Mouse (Mus musculus) neural tube, embryonic 13.5 days (tissue): ENCODE results near the gene Il16. TPM values are rescaled to one million over a fixed set of nuclear protein-coding genes. Genes with fewer than 3 reads are reported as not detected.

Experiments
- ATAC-seq: fragments of 200-750 bp; cut with Nextera tagmentation; 2 replicates; pipeline ENCODE4 v1.8.0; 2017; ENCODE audit warnings: low read depth, mild to moderate bottlenecking, moderate TSS enrichment, moderate library complexity
- H3K27ac ChIP-seq: fragments of 300-500 bp; sonication (generic); replicated peaks from 2 replicates; pipeline ENCODE4 v1.5.1; 2015; ENCODE audit warnings: moderate library complexity, mild to moderate bottlenecking, inconsistent platforms
- H3K27me3 ChIP-seq: fragments of 300-500 bp; sonication (generic); 2 replicates; pipeline ENCODE4 v1.6.1; 2015; ENCODE audit warnings: mild to moderate bottlenecking, inconsistent platforms
- H3K36me3 ChIP-seq: fragments of 300-500 bp; sonication (generic); 2 replicates; pipeline ENCODE4 v1.6.1; 2015; ENCODE audit warnings: mild to moderate bottlenecking, inconsistent platforms
- H3K4me1 ChIP-seq: fragments of 300-500 bp; sonication (generic); replicated peaks from 2 replicates; pipeline ENCODE4 v1.6.1; 2015; ENCODE audit warnings: inconsistent platforms
- H3K4me2 ChIP-seq: fragments of 300-500 bp; sonication (generic); 2 replicates; pipeline ENCODE4 v1.6.1; 2015; ENCODE audit warnings: inconsistent platforms, mild to moderate bottlenecking, moderate library complexity
- H3K4me3 ChIP-seq: fragments of 300-500 bp; sonication (generic); 2 replicates; pipeline ENCODE4 v1.5.1; 2015; ENCODE audit warnings: mild to moderate bottlenecking, inconsistent platforms
- H3K9ac ChIP-seq: fragments of 300-500 bp; sonication (generic); 2 replicates; pipeline ENCODE4 v1.6.1; 2015; ENCODE audit warnings: moderate library complexity, mild to moderate bottlenecking, inconsistent platforms
- H3K9me3 ChIP-seq: fragments of 300-500 bp; sonication (generic); 2 replicates; pipeline ENCODE4 v1.6.1; 2016; ENCODE audit warnings: inconsistent platforms
- WGBS: fragments of 180-500 bp; shearing (Covaris S2); methylation state at CpG from one replicate; pipeline ENCODE4 v1.1.7; 2015; 5-methylcytosine and 5-hydroxymethylcytosine counted together
- polyA plus RNA-seq: library from polyadenylated mRNA; unstranded; fragments of >200 nt; fragmentation: Nextera tagmentation; extraction: Ambion mirVana; gene quantifications from 2 replicates; pipeline ENCODE4 v1.2.1, GENCODE M21; 2015

Il16 gene
- polyA plus RNA-seq, 1 experiment from 2014 or later = 1.6 TPM

DNA sequence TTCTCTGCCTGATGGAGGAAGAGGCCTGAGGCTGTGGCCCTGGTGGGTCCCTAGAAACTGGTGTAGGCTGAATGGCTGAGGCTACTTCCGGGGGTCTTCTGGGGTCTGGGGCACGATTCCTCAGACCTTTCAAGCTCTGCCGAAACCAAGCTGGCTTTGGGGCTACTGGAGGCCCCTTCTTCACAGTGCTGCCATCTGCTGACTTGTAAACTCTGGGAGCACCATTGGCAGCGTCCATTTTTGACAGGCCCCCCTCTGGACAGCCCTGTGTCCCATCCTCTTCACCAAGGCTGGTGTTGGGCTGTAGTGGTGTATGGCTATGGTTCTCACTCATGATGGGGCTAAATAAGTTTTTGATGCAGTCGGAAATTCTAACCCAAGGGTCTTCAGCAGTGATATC, 93.0 kb downstream of the Il16 start:
- Histone ChIP-seq H3K9me3 (no peaks in the 10 kb centered on the region), H3K4me1 (no peaks in the 10 kb centered on the region; the same call in 1 of the 2 replicates), H3K9ac (no peak overlapping the region), H3K36me3 (no peaks in the 10 kb centered on the region), H3K4me3 (no peak overlapping the region), H3K27me3 (no peaks in the 10 kb centered on the region), H3K4me2 (no peak overlapping the region), H3K27ac (no peak overlapping the region)
- ATAC-seq = no peak
- WGBS = 84% methylated on average over 5 of the region's 5 CpGs

DNA sequence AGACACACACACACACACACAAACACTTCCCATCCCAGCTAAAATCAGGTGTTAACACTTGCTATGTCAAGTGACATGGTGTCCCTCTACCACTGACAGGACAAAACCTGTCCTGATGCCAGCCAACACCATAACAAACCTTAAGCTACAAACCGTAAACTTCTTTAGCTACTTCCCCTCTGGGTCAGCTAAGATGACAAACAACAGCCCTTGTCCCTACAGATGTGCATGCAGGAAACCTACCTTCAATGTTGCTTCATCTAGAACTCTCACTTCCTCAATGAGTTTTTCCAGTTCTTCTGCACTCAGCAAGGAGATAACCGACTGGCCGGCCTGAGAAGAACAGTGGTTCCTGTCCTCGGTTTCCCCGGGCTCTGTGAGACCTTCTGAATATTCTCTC, 94.9 kb downstream of the Il16 start:
- H3K36me3 ChIP-seq = no peaks in the 10 kb centered on the region
- WGBS = 90% methylated on average over 5 of the region's 5 CpGs
- H3K4me3 ChIP-seq = no peak overlapping the region
- no peak overlapping the region for H3K27ac ChIP-seq
- H3K4me1 ChIP-seq = no peaks in the 10 kb centered on the region; the same call in 1 of the 2 replicates
- no peaks in the 10 kb centered on the region for H3K27me3 ChIP-seq
- ATAC-seq = no peak
- H3K4me2 ChIP-seq = no peak overlapping the region
- H3K9ac ChIP-seq = no peak overlapping the region
- no peaks in the 10 kb centered on the region for H3K9me3 ChIP-seq

DNA sequence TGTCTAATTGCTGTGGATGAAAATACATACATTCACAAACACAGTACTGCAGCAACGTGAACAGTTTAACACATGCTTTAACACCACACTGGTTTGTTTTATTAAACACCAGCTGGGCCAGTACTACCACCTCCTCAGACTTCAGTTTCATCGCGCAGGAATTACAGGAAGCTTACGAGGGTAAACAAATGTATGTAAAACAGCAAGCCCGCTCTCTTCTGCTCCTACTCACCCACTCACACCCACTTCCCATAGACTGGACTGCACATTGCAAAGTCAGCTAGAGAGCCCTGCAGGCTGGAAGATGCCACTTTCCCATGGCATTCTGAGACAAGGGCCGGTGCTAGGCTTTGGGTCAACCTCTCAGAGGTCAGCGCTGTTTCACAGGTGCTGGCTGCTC, 96.7 kb downstream of the Il16 start:
- 87% methylated on average over 7 of the region's 7 CpGs for WGBS
- no peak for ATAC-seq

DNA sequence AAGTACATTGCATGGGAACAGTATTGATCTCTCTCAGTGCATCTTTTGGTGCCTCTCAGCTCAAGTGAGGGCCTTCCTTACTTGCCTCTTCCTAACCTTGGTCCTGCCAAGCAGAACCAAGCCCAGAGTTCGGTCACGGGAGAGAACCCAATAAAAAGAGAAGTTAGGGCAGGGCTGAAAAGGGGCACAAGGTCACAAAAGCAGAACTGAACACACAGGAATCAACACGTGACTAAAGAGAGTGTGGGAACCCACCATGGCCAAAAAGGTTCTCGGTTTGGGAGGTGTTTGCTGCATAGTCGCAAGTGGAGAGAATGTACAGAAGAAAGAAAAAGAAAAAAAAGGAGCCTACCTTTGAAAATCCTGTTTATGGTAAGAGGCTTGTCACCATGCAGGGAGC, 100.0 kb downstream of the Il16 start:
- Histone ChIP-seq H3K9me3 (no peaks in the 10 kb centered on the region), H3K27me3 (no peaks in the 10 kb centered on the region), H3K4me2 (no peak overlapping the region), H3K27ac (no peak overlapping the region), H3K36me3 (peaks cover 3% of the 10 kb centered on the region; the same call in 1 of the 2 replicates), H3K9ac (no peak overlapping the region), H3K4me1 (no peaks in the 10 kb centered on the region; the same call in 1 of the 2 replicates), H3K4me3 (no peak overlapping the region)
- WGBS = 78% methylated on average over 5 of the region's 5 CpGs
- no peak for ATAC-seq

More for the DNA sequence above, 96.7 kb downstream of the Il16 start:
- Histone ChIP-seq H3K9ac (no peak overlapping the region), H3K9me3 (no peaks in the 10 kb centered on the region), H3K4me2 (no peak overlapping the region), H3K4me1 (no peaks in the 10 kb centered on the region; the same call in 1 of the 2 replicates), H3K4me3 (no peak overlapping the region), H3K27ac (no peak overlapping the region), H3K27me3 (no peaks in the 10 kb centered on the region), H3K36me3 (no peaks in the 10 kb centered on the region)

DNA sequence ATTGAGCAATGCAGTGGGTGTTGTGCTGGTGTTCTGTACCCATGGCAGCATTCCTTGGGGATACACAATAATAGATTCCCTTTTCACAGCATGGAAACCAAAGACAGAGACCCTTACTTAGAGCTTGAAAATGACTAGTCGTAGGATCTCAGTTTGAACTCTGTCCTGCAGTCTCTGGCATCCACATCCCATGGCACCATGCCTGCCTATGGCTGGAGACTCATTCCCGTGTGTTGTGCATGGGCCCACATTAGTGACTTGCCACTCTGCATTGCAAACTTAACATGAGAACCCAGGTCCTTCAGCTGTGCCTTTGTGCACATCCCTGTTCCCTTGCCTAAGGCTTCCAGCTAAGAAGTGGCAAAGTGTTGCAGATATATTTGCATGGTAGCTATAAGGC, 100.8 kb downstream of the Il16 start:
- WGBS = 90% methylated on average over 2 of the region's 2 CpGs

DNA sequence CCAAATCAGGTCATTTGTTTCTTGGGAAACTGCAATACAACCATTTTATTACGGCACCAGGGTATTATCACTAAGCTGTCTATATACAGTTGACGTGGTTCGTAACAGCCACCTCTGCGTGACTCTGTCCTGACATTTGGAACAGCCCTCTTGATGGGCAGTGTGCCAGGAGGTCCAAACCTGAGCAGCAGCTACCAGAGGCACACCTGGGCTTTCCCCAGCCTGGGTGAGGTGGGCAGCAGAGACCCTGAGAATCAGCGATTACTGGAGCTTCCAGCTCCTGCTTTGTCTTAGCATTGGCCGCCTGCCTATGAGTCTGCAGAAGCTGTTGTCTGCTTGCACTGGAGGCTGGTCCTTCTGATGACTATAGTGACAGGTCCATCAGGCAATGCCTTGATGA, 101.9 kb downstream of the Il16 start:
- peaks cover 6% of the 10 kb centered on the region; the same call in 1 of the 2 replicates for H3K36me3 ChIP-seq
- no peak overlapping the region for H3K4me2 ChIP-seq
- H3K9ac ChIP-seq = no peak overlapping the region
- no peaks in the 10 kb centered on the region for H3K27me3 ChIP-seq
- H3K9me3 ChIP-seq = no peaks in the 10 kb centered on the region
- WGBS = 78% methylated on average over 6 of the region's 6 CpGs
- no peak for ATAC-seq
- H3K27ac ChIP-seq = no peak overlapping the region
- no peak overlapping the region for H3K4me3 ChIP-seq
- no peaks in the 10 kb centered on the region for H3K4me1 ChIP-seq

More for the DNA sequence above, 100.8 kb downstream of the Il16 start:
- H3K4me2 ChIP-seq = no peak overlapping the region
- no peaks in the 10 kb centered on the region for H3K9me3 ChIP-seq
- H3K27ac ChIP-seq = no peak overlapping the region
- H3K4me1 ChIP-seq = no peaks in the 10 kb centered on the region; the same call in 1 of the 2 replicates
- no peak overlapping the region for H3K9ac ChIP-seq
- H3K27me3 ChIP-seq = no peaks in the 10 kb centered on the region
- H3K4me3 ChIP-seq = no peak overlapping the region
- H3K36me3 ChIP-seq = peaks cover 6% of the 10 kb centered on the region; the same call in 1 of the 2 replicates
- ATAC-seq = no peak

DNA sequence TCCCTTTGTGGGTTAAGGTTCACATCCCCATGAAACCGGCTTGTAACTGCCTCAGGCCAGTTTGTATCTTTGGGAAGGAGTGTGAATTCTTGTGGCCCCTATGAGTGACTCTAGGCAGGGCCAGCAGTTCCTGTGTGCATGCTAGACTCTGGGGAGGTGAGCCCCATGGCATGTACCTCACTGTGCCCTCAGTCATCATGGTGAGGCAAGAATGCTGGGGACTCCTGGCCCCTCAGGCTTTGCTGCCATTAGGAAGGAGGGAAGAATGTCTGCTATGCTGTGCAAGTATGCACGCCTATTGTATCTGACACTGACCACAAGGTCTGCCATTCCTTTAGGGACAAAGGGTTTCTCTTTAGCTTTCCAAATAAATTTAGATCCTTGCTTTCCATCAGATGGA, 104.4 kb downstream of the Il16 start:
- no peak overlapping the region for H3K9ac ChIP-seq
- peaks cover 6% of the 10 kb centered on the region; the same call in 1 of the 2 replicates for H3K36me3 ChIP-seq
- no peaks in the 10 kb centered on the region for H3K27me3 ChIP-seq
- H3K4me2 ChIP-seq = no peak overlapping the region
- no peaks in the 10 kb centered on the region for H3K4me1 ChIP-seq
- ATAC-seq = no peak
- no peak overlapping the region for H3K27ac ChIP-seq
- no peaks in the 10 kb centered on the region for H3K9me3 ChIP-seq
- 60% methylated on average over 2 of the region's 2 CpGs for WGBS
- H3K4me3 ChIP-seq = no peak overlapping the region

DNA sequence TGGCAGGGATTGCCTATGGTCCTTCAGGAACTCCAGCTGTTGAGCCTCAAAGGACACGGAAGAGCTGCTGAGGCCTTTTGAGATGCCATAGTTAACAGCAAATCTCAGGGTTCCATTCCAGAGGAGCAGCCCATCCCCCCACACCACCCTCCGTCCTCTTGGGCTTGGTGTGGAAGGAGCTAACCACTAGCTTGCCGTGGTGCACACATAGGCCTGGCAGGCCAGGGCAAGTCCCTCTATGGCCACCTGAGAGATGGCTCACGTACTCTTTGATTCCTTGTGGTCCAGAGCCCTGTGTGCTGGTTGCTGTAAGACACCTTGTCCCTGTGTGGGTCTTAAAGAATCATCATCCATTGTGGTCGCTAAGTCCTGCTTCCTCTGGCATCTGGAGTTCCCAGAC, 104.9 kb downstream of the Il16 start:
- H3K36me3 ChIP-seq = peaks cover 6% of the 10 kb centered on the region; the same call in 1 of the 2 replicates
- no peak overlapping the region for H3K4me3 ChIP-seq
- H3K4me2 ChIP-seq = no peak overlapping the region
- H3K9me3 ChIP-seq = no peaks in the 10 kb centered on the region
- H3K4me1 ChIP-seq = peaks cover 3% of the 10 kb centered on the region
- ATAC-seq = no peak
- WGBS = 91% methylated on average over 5 of the region's 5 CpGs
- no peak overlapping the region for H3K27ac ChIP-seq
- H3K9ac ChIP-seq = no peak overlapping the region
- no peaks in the 10 kb centered on the region for H3K27me3 ChIP-seq

DNA sequence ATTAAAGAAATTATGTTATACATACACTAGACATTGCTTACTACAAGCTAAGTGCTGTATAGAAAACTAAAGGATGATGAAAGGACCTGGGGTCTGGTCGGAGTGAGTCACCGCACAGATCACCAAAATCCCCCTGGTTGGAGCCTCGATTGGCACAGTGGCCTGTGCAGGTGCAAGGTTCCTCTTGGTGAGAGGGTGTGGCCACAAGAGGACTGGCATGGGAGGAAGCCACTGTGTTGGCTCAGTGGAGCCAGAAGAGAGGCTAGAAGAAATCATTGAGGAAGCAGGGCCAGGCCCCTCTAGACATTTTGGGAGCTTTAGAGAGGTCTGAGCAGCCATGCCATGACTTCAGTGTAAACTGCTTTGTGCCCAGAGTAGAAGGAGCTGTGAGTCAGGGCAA, 106.4 kb downstream of the Il16 start:
- H3K36me3 ChIP-seq = peaks cover 6% of the 10 kb centered on the region; the same call in 1 of the 2 replicates
- ATAC-seq = no peak
- peaks cover 3% of the 10 kb centered on the region for H3K4me1 ChIP-seq
- H3K4me3 ChIP-seq = no peak overlapping the region
- no peak overlapping the region for H3K27ac ChIP-seq
- no peak overlapping the region for H3K9ac ChIP-seq
- WGBS = 93% methylated on average over 3 of the region's 3 CpGs
- no peaks in the 10 kb centered on the region for H3K9me3 ChIP-seq
- no peak overlapping the region for H3K4me2 ChIP-seq
- no peaks in the 10 kb centered on the region for H3K27me3 ChIP-seq

DNA sequence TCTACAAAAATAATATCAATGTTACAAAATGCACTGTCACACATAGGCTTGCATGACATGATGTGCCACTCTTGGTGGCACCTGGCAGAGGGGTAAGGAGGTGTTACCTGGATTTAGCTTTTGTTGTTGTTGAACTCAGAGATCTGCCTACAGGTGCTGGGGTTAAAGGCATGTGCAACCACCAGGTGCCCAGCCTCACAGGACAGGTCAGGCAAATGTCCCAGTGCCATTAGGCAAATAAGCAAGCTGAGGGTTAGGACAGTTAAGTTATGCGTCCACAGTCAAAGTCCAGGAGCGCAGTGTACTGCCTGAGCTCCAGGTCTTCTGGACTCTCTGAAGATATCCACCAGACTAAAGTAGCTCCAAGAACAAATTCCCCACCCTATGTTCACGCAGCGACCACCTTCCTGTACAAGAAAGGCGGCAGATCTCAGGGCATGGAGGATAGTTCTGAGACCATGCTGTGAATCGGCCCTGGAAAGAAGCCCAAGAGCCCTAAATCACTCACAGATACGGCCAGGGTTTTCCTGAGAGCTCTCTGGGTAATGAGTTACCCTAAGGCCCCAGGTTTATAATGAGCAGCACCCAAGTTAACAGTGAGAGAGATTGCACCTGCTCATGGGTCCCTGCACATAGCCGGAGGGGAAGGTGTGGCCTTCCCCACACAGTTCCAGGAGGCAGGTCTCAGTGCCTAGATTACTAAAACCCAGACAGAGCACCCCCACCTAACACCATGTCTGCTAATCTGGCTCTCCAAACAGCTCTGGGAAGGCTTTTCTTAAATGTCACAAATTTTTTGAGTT, 107.5 kb downstream of the Il16 start:
- Histone ChIP-seq H3K4me3 (no peak overlapping the region), H3K36me3 (peaks cover 6% of the 10 kb centered on the region; the same call in 1 of the 2 replicates), H3K9ac (no peak overlapping the region), H3K4me1 (peaks cover 7% of the 10 kb centered on the region), H3K27me3 (no peaks in the 10 kb centered on the region), H3K4me2 (no peak overlapping the region), H3K27ac (no peak overlapping the region), H3K9me3 (no peaks in the 10 kb centered on the region)
- 80% methylated on average over 8 of the region's 8 CpGs for WGBS
- ATAC-seq = no peak

DNA sequence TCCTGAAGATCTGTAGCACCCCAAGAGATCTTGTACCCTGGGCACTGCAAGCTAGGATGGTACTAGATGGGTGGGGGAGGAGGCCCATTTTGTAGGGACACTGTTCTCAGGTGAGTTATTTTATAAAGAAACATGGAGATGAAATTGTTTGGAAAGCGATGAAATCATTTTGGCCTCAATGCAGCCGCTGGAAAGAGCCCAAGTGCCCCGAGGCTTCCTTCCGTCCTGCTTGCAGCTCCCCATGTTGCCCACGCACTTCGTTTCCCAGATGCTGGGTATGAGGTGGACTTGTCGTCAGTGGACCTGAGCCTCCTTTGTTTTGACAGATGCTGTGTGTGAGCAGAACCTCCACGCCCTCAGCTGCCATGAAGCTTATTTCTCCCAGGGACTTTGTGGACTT, 109.1 kb downstream of the Il16 start:
- Histone ChIP-seq H3K27ac (no peak overlapping the region), H3K9me3 (no peaks in the 10 kb centered on the region)
- 88% methylated on average over 8 of the region's 8 CpGs for WGBS

DNA sequence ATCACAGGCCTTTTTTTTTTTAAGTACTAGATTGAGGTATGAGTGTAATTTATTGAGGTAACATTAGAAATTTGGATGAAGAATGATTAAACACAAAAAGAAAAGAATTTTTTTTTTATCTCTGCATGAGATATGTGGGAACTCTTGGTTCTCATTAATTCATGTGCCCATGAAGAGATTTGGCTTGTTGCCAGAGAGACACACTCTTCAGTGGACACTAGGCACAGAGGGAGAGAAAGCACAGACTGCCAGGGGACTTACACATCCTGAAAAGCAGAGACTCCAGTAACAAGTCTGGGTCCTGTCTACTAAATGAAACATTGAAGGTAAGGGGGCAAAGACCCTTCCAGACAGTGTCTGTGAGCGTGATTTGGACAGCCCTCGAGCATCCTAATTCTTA, 109.8 kb downstream of the Il16 start:
- Histone ChIP-seq H3K9me3 (no peaks in the 10 kb centered on the region), H3K27ac (no peak overlapping the region), H3K4me1 (peaks cover 21% of the 10 kb centered on the region), H3K9ac (no peak overlapping the region), H3K4me2 (no peak overlapping the region), H3K27me3 (no peaks in the 10 kb centered on the region), H3K4me3 (no peak overlapping the region), H3K36me3 (peaks cover 5% of the 10 kb centered on the region; the same call in 1 of the 2 replicates)
- no peak for ATAC-seq
- 91% methylated on average over 2 of the region's 2 CpGs for WGBS

More for the DNA sequence above, 109.1 kb downstream of the Il16 start:
- ATAC-seq = no peak
- no peaks in the 10 kb centered on the region for H3K27me3 ChIP-seq
- no peak overlapping the region for H3K4me3 ChIP-seq
- H3K4me1 ChIP-seq = peaks cover 14% of the 10 kb centered on the region
- H3K4me2 ChIP-seq = no peak overlapping the region
- H3K9ac ChIP-seq = no peak overlapping the region
- H3K36me3 ChIP-seq = peaks cover 6% of the 10 kb centered on the region; the same call in 1 of the 2 replicates
